Mouse (Mus musculus): ENCODE measurements around the gene Gm4141. TPM values are rescaled to one million over a fixed set of nuclear protein-coding genes. Genes with fewer than 3 reads are reported as not detected.
"Not testable (repeated sequence)": the region's sequence is repeated elsewhere in the genome, so short reads cannot be mapped to it uniquely, and the experiment has no call there.

Gm4141 gene
- not detected in 2 replicates for polyA plus RNA-seq (2015; fragmentation: Nextera tagmentation; extraction: Ambion mirVana)

GRCm38 (mm10) chr7:20576141-20576540 is at the start of gene Gm4141:
TSS of gene Gm4141 (minus strand) at chr7:20576241.
- H3K9ac ChIP-seq (ENCODE audit: low read depth, low read length); H3K27ac ChIP-seq (ENCODE audit: low read length); H3K4me3 ChIP-seq (ENCODE audit: low read length); H3K4me2 ChIP-seq (ENCODE audit: low read depth, low read length); ATAC-seq; H3K36me3 ChIP-seq (ENCODE audit: control insufficient read depth, insufficient read depth, low read length); H3K4me1 ChIP-seq (ENCODE audit: control insufficient read depth, insufficient read depth, low read length); H3K9me3 ChIP-seq (ENCODE audit: control insufficient read depth, low read length); H3K27me3 ChIP-seq (replicated peaks; ENCODE audit: control insufficient read depth, insufficient read depth, low read length): not testable (repeated sequence)
- WGBS = no CpG with 5 or more reads among the region's 3 CpGs

- not testable (repeated sequence) for H3K36me3 ChIP-seq (ENCODE audit: control insufficient read depth, insufficient read depth, low read length); H3K27me3 ChIP-seq (replicated peaks; ENCODE audit: control insufficient read depth, insufficient read depth, low read length); H3K4me1 ChIP-seq (ENCODE audit: control insufficient read depth, insufficient read depth, low read length); H3K9ac ChIP-seq (ENCODE audit: low read depth, low read length); H3K27ac ChIP-seq (ENCODE audit: low read length); H3K9me3 ChIP-seq (ENCODE audit: control insufficient read depth, low read length); H3K4me2 ChIP-seq (ENCODE audit: low read depth, low read length); ATAC-seq; H3K4me3 ChIP-seq (ENCODE audit: low read length)
- WGBS = 83% methylated on average over 3 of the region's 5 CpGs
Measured at GRCm38 (mm10) chr7:20598921-20599320, 22.9 kb upstream of the Gm4141 start, which contains the start of gene Gm4513. TSS of gene Gm4513 (minus strand) at chr7:20599021.

- not testable (repeated sequence) for ATAC-seq; H3K4me2 ChIP-seq (ENCODE audit: low read depth, low read length); H3K27me3 ChIP-seq (replicated peaks; ENCODE audit: control insufficient read depth, insufficient read depth, low read length); H3K9me3 ChIP-seq (ENCODE audit: control insufficient read depth, low read length); H3K36me3 ChIP-seq (ENCODE audit: control insufficient read depth, insufficient read depth, low read length); H3K4me1 ChIP-seq (ENCODE audit: control insufficient read depth, insufficient read depth, low read length); H3K4me3 ChIP-seq (ENCODE audit: low read length); H3K27ac ChIP-seq (ENCODE audit: low read length); H3K9ac ChIP-seq (ENCODE audit: low read depth, low read length)
- WGBS = no CpG with 5 or more reads among the region's 1 CpGs
Measured at GRCm38 (mm10) chr7:20545657-20546056, 30.4 kb downstream of the Gm4141 start, which contains the start of gene Gm5726. TSS of gene Gm5726 (minus strand) at chr7:20545757.

- not testable (repeated sequence) for ATAC-seq; H3K4me2 ChIP-seq (ENCODE audit: low read depth, low read length); H3K9me3 ChIP-seq (ENCODE audit: control insufficient read depth, low read length); H3K4me1 ChIP-seq (ENCODE audit: control insufficient read depth, insufficient read depth, low read length); H3K27me3 ChIP-seq (replicated peaks; ENCODE audit: control insufficient read depth, insufficient read depth, low read length); H3K36me3 ChIP-seq (ENCODE audit: control insufficient read depth, insufficient read depth, low read length); H3K9ac ChIP-seq (ENCODE audit: low read depth, low read length); H3K4me3 ChIP-seq (ENCODE audit: low read length); H3K27ac ChIP-seq (ENCODE audit: low read length)
- no CpG with 5 or more reads among the region's 3 CpGs for WGBS
Measured at GRCm38 (mm10) chr7:20533537-20533936, 42.5 kb downstream of the Gm4141 start, which contains the start of gene Vmn1r104. TSS of gene Vmn1r104 (plus strand) at chr7:20533837.

Other genes with a start within 250 kb of the Gm4141 start
- gene Gm4133, start 242.2 kb downstream of the Gm4141 start, polyA plus RNA-seq (2015; fragmentation: Nextera tagmentation; extraction: Ambion mirVana) = not detected in 2 replicates
- not detected in 2 replicates for gene Gm5728, start 200.8 kb downstream of the Gm4141 start, polyA plus RNA-seq (2015; fragmentation: Nextera tagmentation; extraction: Ambion mirVana)
- not detected in 2 replicates for gene Vmn1r100, start 158.3 kb downstream of the Gm4141 start, polyA plus RNA-seq (2015; fragmentation: Nextera tagmentation; extraction: Ambion mirVana)
- gene Vmn1r101, start 133.6 kb downstream of the Gm4141 start, polyA plus RNA-seq (2015; fragmentation: Nextera tagmentation; extraction: Ambion mirVana) = not detected in 2 replicates
- not detected in 2 replicates for gene Gm10670, start 101.3 kb downstream of the Gm4141 start, polyA plus RNA-seq (2015; fragmentation: Nextera tagmentation; extraction: Ambion mirVana)
- not detected in 2 replicates for gene Vmn1r103, start 65.7 kb downstream of the Gm4141 start, polyA plus RNA-seq (2015; fragmentation: Nextera tagmentation; extraction: Ambion mirVana)
- not detected in 2 replicates for gene Vmn1r104, start 42.4 kb downstream of the Gm4141 start, polyA plus RNA-seq (2015; fragmentation: Nextera tagmentation; extraction: Ambion mirVana)
- not detected in 2 replicates for gene Gm5726, start 30.5 kb downstream of the Gm4141 start, polyA plus RNA-seq (2015; fragmentation: Nextera tagmentation; extraction: Ambion mirVana)
- gene Gm4513, start 22.8 kb upstream of the Gm4141 start, polyA plus RNA-seq (2015; fragmentation: Nextera tagmentation; extraction: Ambion mirVana) = not detected in 2 replicates
- gene Vmn1r107, start 92.7 kb upstream of the Gm4141 start, polyA plus RNA-seq (2015; fragmentation: Nextera tagmentation; extraction: Ambion mirVana) = not detected in 2 replicates
- not detected in 2 replicates for gene Vmn1r111, start 127.0 kb upstream of the Gm4141 start, polyA plus RNA-seq (2015; fragmentation: Nextera tagmentation; extraction: Ambion mirVana)
- not detected in 2 replicates for gene Gm10668, start 154.4 kb upstream of the Gm4141 start, polyA plus RNA-seq (2015; fragmentation: Nextera tagmentation; extraction: Ambion mirVana)
- not detected in 2 replicates for gene Vmn1r112, start 194.9 kb upstream of the Gm4141 start, polyA plus RNA-seq (2015; fragmentation: Nextera tagmentation; extraction: Ambion mirVana)
- gene Vmn1r113, start 211.0 kb upstream of the Gm4141 start, polyA plus RNA-seq (2015; fragmentation: Nextera tagmentation; extraction: Ambion mirVana) = not detected in 2 replicates
- not detected in 2 replicates for gene Vmn1r114, start 235.9 kb upstream of the Gm4141 start, polyA plus RNA-seq (2015; fragmentation: Nextera tagmentation; extraction: Ambion mirVana)